Mouse (Mus musculus): ENCODE measurements around the gene Cdc42bpa.

The Cdc42bpa gene

DNA sequence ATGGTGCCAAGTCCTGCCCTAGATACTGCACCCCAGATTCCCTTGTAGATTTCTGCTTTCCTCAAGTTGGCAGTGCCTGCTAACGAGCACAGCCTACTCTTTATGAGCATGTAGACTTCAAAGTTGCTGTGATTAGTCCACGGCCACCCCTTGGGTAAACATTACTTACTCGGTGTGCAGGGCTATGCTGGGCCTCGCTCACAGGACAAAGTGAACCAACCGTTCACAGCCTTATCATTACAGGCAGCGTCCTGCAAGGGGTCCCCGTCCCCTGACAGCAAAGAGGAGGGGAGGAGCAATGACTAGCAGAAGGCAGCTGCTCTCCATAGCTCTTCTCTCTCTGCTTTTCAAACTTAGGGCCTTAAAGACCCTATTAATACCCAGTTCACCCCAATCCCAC lies 224.5 kb downstream of the Cdc42bpa start:
- no peak overlapping the region for H3K4me3 ChIP-seq (replicated peaks; ENCODE audit: low read length)
- no peaks in the 10 kb centered on the region for H3K27me3 ChIP-seq (ENCODE audit: insufficient read depth, low read length)
- TF ChIP-seq CTCF (conservative IDR thresholded peaks at IDR 0.05; ENCODE audit: low read length) (no peak), POU5F1 (IDR thresholded peaks at IDR 0.05; ENCODE audit: borderline replicate concordance, low read length) (no peak), NANOG (IDR thresholded peaks at IDR 0.05; ENCODE audit: borderline replicate concordance, low read length) (no peak)

DNA sequence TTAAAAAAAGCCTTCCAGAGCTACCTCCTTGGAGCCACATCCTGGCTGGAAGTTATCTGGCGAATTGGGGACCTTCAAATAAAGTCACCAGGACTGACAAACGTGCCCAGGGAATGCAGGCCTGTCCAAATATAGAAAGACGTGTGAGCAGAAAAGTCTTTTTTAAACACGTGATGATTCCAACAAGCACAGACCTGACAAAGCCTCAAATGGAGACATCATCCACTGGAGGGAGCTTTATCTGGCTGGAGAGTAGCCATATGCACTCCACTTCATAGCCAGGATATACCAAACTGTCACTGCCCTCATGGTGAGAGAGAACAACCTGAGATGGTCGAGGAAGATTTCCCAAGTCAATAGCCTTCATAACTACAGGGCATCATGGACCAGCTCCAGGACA lies 225.6 kb downstream of the Cdc42bpa start:
- Histone ChIP-seq H3K4me3 (replicated peaks; ENCODE audit: low read length) (no peak overlapping the region), H3K36me3 (ENCODE audit: insufficient read depth, low read length) (no peaks in the 10 kb centered on the region), H3K4me1 (replicated peaks; ENCODE audit: low read depth, low read length) (peaks cover 9% of the 10 kb centered on the region), H3K9me3 (ENCODE audit: low read length) (no peaks in the 10 kb centered on the region), H3K27me3 (ENCODE audit: insufficient read depth, low read length) (no peaks in the 10 kb centered on the region)
- no peak for TF ChIP-seq NANOG (IDR thresholded peaks at IDR 0.05; ENCODE audit: borderline replicate concordance, low read length)

More for the DNA sequence above, 224.5 kb downstream of the Cdc42bpa start:
- Histone ChIP-seq H3K9me3 (ENCODE audit: low read length) (no peaks in the 10 kb centered on the region), H3K36me3 (ENCODE audit: insufficient read depth, low read length) (no peaks in the 10 kb centered on the region), H3K4me1 (replicated peaks; ENCODE audit: low read depth, low read length) (peaks cover 9% of the 10 kb centered on the region)

DNA sequence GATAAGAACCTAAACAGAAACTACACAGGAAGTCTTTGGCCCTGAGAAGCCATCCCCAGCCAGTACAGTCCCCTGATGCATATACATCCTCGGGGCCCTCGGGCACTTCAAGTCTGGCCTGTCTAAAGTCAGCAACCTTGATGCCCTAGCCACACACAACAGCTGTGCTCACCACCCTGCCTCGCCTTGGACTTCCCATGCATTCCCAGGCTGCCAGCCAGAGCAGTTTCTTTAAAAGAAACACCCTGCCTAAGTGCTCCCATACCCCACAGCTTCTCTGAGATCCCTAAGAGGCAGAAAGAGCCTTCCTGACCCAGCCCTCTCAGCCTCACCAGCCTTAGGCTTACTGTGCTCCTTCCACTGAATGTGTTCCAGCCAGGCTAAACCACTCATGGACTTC lies 226.1 kb downstream of the Cdc42bpa start:
- Histone ChIP-seq H3K4me3 (replicated peaks; ENCODE audit: low read length) (no peak overlapping the region), H3K36me3 (ENCODE audit: insufficient read depth, low read length) (no peaks in the 10 kb centered on the region), H3K9me3 (ENCODE audit: low read length) (no peaks in the 10 kb centered on the region), H3K27me3 (ENCODE audit: insufficient read depth, low read length) (no peaks in the 10 kb centered on the region), H3K4me1 (replicated peaks; ENCODE audit: low read depth, low read length) (peaks cover 9% of the 10 kb centered on the region)
- TF ChIP-seq NANOG (IDR thresholded peaks at IDR 0.05; ENCODE audit: borderline replicate concordance, low read length) (no peak), POU5F1 (IDR thresholded peaks at IDR 0.05; ENCODE audit: borderline replicate concordance, low read length) (no peak), CTCF (conservative IDR thresholded peaks at IDR 0.05; ENCODE audit: low read length) (no peak)

DNA sequence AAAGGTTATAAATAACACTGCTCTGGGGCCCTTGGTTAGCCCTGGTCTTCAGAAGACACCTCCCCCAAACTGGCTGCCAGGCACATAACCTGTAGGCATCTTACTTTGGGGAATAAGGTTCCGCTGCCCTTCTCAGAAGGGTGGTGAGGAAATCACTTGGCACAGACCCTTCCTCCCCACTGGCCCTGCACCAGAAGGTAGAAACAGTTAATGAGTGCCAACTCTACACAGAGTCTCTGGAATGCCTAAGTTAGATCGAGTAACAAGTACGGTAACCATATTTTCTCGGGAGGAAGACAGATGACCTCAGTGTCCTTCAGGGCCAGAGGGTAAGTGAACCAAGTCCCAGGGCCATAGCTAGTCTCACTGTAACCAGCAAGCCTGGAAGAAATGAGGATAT lies 228.7 kb downstream of the Cdc42bpa start:
- peaks cover 13% of the 10 kb centered on the region for H3K4me1 ChIP-seq (replicated peaks; ENCODE audit: low read depth, low read length)
- no peaks in the 10 kb centered on the region for H3K36me3 ChIP-seq (ENCODE audit: insufficient read depth, low read length)
- H3K4me3 ChIP-seq (replicated peaks; ENCODE audit: low read length): no peak overlapping the region
- TF ChIP-seq POU5F1 (IDR thresholded peaks at IDR 0.05; ENCODE audit: borderline replicate concordance, low read length) (no peak), NANOG (IDR thresholded peaks at IDR 0.05; ENCODE audit: borderline replicate concordance, low read length) (no peak), CTCF (conservative IDR thresholded peaks at IDR 0.05; ENCODE audit: low read length) (no peak)
- no peaks in the 10 kb centered on the region for H3K9me3 ChIP-seq (ENCODE audit: low read length)
- no peaks in the 10 kb centered on the region for H3K27me3 ChIP-seq (ENCODE audit: insufficient read depth, low read length)

DNA sequence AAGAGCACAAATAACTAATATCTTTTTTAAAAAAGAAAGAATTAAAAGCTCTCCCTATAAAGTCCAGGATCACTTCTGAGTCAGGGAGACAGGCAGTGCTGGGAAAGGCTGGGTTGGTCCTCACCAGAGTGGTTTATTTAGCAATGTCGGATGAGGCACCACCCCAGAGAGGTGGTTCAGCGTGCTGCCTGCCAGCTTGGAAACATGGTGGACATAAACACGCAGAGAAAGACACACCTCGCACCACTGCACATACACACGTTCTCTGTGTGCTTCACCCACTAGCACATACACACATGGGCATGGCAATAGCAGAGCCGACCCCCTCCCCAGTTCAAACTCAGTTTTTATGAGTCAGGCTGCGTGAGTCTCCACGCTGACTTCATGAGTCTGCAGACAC lies 230.8 kb downstream of the Cdc42bpa start:
- Histone ChIP-seq H3K27me3 (ENCODE audit: insufficient read depth, low read length) (no peaks in the 10 kb centered on the region), H3K36me3 (ENCODE audit: insufficient read depth, low read length) (no peaks in the 10 kb centered on the region), H3K4me3 (replicated peaks; ENCODE audit: low read length) (no peak overlapping the region), H3K9me3 (ENCODE audit: low read length) (no peaks in the 10 kb centered on the region), H3K4me1 (replicated peaks; ENCODE audit: low read depth, low read length) (peaks cover 29% of the 10 kb centered on the region)
- TF ChIP-seq NANOG (IDR thresholded peaks at IDR 0.05; ENCODE audit: borderline replicate concordance, low read length): no peak
- no peak for TF ChIP-seq CTCF (conservative IDR thresholded peaks at IDR 0.05; ENCODE audit: low read length)
- TF ChIP-seq POU5F1 (IDR thresholded peaks at IDR 0.05; ENCODE audit: borderline replicate concordance, low read length): no peak

DNA sequence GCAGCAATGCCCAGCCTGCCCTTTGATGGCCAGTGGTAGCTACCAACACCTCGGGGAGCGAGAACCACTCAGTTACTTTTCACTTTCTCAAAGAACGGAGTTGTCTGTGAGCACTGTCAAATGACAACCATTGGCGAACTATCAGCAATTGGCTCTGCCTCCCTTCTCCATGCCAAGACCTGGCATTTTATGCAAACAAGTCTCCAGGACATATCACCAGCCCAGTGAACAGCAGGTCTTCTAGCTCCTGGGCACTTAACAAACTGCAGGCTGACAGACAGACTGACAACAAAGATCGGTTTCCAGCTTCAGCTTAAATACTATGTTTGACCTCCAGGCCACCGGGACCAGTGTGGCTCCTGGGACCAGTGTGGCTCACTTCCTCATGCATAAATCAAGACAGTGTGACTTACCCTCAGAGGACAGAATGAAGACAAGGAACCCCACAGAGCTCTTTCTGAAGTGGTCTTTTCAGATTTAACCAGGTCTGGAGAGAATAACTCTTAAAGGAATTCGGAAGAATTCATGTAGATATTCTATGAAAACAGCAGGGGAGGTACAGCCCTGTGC lies 231.5 kb downstream of the Cdc42bpa start:
- no peaks in the 10 kb centered on the region for H3K36me3 ChIP-seq (ENCODE audit: insufficient read depth, low read length)
- TF ChIP-seq POU5F1 (IDR thresholded peaks at IDR 0.05; ENCODE audit: borderline replicate concordance, low read length): no peak
- TF ChIP-seq CTCF (conservative IDR thresholded peaks at IDR 0.05; ENCODE audit: low read length): no peak
- no peak for TF ChIP-seq NANOG (IDR thresholded peaks at IDR 0.05; ENCODE audit: borderline replicate concordance, low read length)
- H3K4me1 ChIP-seq (replicated peaks; ENCODE audit: low read depth, low read length): peaks cover 35% of the 10 kb centered on the region
- no peaks in the 10 kb centered on the region for H3K9me3 ChIP-seq (ENCODE audit: low read length)
- H3K27me3 ChIP-seq (ENCODE audit: insufficient read depth, low read length): peaks cover 3% of the 10 kb centered on the region
- no peak overlapping the region for H3K4me3 ChIP-seq (replicated peaks; ENCODE audit: low read length)

DNA sequence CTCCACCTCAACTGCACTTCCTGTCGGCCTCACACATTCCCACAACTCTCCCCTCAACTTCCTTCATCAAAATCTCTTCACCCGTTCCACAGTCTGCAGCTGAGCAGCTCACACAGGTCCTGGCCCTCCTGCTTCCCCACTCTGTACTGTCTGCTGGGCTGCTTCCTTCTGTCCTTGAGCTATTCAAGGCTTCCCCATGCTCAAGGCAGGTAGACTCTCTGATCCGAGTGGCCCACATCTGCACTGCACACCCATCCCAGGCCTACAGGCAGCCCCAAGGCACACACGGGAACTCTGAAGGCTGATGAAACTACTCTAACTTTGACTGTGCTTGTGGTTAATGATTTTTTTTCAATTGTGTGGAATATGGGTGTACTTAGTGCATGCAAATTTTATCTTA lies 232.6 kb downstream of the Cdc42bpa start:
- no peaks in the 10 kb centered on the region for H3K36me3 ChIP-seq (ENCODE audit: insufficient read depth, low read length)
- TF ChIP-seq POU5F1 (IDR thresholded peaks at IDR 0.05; ENCODE audit: borderline replicate concordance, low read length) (no peak), CTCF (conservative IDR thresholded peaks at IDR 0.05; ENCODE audit: low read length) (no peak), NANOG (IDR thresholded peaks at IDR 0.05; ENCODE audit: borderline replicate concordance, low read length) (no peak)
- H3K4me3 ChIP-seq (replicated peaks; ENCODE audit: low read length): no peak overlapping the region
- H3K9me3 ChIP-seq (ENCODE audit: low read length): no peaks in the 10 kb centered on the region
- peaks cover 35% of the 10 kb centered on the region for H3K4me1 ChIP-seq (replicated peaks; ENCODE audit: low read depth, low read length)
- H3K27me3 ChIP-seq (ENCODE audit: insufficient read depth, low read length): peaks cover 11% of the 10 kb centered on the region

DNA sequence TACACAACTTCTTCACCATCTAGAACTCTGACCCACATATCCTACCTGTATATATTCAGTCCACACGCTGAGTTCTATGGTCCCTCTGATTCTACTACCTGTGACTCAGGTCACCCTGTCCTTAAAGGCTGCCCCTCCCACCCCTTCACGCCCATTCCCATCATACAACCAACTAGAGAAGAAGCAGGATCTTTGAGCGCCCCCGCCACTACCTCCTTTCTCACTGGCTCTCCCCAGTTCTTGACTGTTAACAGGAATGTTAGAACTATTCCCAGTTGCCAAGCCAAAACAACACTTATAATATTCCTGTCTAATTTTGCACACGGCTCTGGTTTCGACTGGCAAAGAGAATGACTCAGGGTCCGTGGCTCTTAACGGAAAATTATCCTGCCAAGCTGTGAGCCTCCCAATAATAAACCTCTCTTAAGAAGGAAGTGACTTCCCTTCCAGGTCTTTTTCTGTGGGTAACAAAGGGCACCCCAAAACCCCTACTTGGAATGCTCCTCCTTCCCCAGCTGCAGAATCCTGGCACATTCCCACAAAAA lies 233.2 kb downstream of the Cdc42bpa start:
- Histone ChIP-seq H3K4me3 (replicated peaks; ENCODE audit: low read length) (no peak overlapping the region), H3K27me3 (ENCODE audit: insufficient read depth, low read length) (peaks cover 17% of the 10 kb centered on the region), H3K4me1 (replicated peaks; ENCODE audit: low read depth, low read length) (peaks cover 35% of the 10 kb centered on the region), H3K36me3 (ENCODE audit: insufficient read depth, low read length) (no peaks in the 10 kb centered on the region), H3K9me3 (ENCODE audit: low read length) (no peaks in the 10 kb centered on the region)
- TF ChIP-seq POU5F1 (IDR thresholded peaks at IDR 0.05; ENCODE audit: borderline replicate concordance, low read length): no peak
- no peak for TF ChIP-seq NANOG (IDR thresholded peaks at IDR 0.05; ENCODE audit: borderline replicate concordance, low read length)
- TF ChIP-seq CTCF (conservative IDR thresholded peaks at IDR 0.05; ENCODE audit: low read length): no peak

DNA sequence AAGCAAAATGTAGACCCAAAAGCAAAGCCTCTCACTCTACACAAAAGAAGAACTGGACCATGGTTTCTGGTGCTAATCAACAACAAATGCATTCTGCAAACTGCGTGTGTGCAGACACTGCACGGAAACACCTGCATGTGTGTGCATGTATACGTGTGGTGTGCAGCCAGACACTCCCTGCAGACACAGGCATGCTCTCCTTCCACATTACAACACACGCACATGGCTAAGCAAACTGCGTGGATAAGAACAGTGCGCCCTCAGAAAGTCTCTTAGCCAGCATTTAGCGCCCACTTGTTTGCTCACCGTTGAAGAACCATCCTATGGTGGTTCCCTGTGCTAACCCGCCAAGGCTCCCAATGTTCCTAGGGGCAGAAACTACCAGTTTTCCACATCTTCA lies 233.8 kb downstream of the Cdc42bpa start:
- TF ChIP-seq CTCF (conservative IDR thresholded peaks at IDR 0.05; ENCODE audit: low read length) (no peak), POU5F1 (IDR thresholded peaks at IDR 0.05; ENCODE audit: borderline replicate concordance, low read length) (no peak), NANOG (IDR thresholded peaks at IDR 0.05; ENCODE audit: borderline replicate concordance, low read length) (no peak)

More for the DNA sequence above, 233.8 kb downstream of the Cdc42bpa start:
- H3K9me3 ChIP-seq (ENCODE audit: low read length): no peaks in the 10 kb centered on the region
- peaks cover 35% of the 10 kb centered on the region for H3K4me1 ChIP-seq (replicated peaks; ENCODE audit: low read depth, low read length)
- peaks cover 21% of the 10 kb centered on the region for H3K27me3 ChIP-seq (ENCODE audit: insufficient read depth, low read length)
- no peaks in the 10 kb centered on the region for H3K36me3 ChIP-seq (ENCODE audit: insufficient read depth, low read length)
- H3K4me3 ChIP-seq (replicated peaks; ENCODE audit: low read length): 0 out of 2 replicates have a peak overlapping the region, but pooled peaks have one; percentile 5
